Mouse (Mus musculus): ENCODE measurements around the gene Rcor1.

Rcor1 gene

DNA sequence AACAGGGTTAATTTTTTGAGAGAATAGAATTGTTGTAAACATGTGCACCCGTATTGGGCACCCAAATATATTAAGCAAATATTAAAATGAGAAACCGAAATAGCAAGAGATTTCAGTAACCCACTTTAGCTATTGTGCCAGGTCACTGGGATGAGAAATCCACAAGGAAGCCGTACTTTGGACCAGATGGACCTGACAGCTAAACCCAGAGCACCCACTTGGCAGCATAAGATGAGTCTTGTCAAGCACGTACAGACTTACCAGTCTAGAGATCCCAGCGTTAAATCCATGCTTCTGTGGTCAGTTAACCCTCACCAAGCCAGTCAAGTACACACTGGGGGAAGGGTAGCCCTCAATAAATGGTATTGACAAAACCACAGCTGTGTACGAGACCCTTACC is 86.5 kb downstream of the Rcor1 start:
- no peak for DNase-seq (ENCODE audit: extremely low spot score, low spot score)

- no peak for DNase-seq (ENCODE audit: extremely low spot score, low spot score)
These were observed 95.0 kb downstream of the Rcor1 start for GRCm38 (mm10) chr12:111134169-111134568.

DNA sequence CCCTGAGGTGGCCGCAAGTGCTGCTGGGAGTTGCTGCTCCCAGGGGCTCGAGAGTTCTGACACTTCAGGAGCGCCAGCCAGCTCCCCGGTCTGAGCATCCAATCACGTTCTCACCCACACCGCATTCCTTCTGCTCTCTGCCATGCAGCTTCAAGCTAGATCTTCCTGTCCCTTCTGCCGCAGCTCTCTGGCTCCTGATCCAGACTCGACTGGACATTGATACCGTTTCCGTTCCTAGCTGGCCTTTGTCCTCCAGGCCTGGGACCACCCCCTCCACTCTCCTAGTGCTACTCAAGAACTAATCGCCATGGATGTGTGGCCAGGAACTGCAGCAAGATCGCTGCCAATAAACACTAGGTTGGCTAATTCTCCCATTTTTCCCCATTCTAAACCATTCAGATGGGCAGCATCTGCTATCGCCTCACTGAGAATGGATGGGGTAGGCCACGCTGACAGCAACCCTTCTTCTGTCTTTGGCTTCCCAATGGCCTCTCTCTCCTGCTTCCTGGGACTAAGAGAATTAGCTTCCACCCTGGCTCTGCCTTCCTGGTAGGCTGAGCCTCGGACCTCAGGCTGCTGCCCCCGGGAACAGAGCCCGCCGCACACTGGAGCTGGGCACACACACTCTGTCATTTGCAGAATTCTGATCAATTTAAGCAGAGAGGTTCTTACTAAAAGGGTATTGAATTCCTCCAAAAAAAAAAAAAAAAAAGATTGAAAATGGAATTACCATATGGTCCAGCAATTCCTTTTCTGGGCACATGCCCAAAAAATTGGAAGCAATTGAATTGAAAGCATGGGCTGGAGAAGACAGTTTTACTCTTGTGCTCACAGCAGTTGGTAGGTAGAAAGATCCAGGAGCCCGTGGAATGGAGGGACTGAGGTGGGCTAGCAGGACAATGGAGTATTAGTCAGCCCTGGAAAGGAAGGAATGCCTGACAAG is 95.9 kb downstream of the Rcor1 start:
- no peak for DNase-seq (ENCODE audit: extremely low spot score, low spot score)

DNA sequence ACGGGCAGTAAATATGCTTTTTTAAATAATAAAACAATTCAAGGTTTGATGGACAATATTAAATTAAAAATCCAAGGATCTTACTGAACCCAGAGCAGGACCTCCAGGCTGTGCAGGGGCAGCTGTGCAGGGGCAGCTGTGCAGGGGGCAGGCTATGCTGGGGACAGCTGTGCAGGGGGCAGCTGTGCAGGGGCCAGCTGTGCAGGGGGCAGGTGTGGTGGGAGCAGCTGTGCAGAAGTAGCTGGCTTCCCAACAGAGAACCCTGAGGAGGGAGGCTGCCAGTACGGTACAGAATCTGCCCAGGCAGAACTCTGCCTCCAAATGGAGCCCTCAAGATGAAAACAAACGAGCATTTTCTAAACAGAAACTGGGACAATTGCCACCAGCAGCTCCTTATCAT is 96.8 kb downstream of the Rcor1 start:
- no peak for DNase-seq (ENCODE audit: extremely low spot score, low spot score)

GRCm38 (mm10) chr12:111137079-111137478 is 97.9 kb downstream of the Rcor1 start:
- no peak for DNase-seq (ENCODE audit: extremely low spot score, low spot score)

DNA sequence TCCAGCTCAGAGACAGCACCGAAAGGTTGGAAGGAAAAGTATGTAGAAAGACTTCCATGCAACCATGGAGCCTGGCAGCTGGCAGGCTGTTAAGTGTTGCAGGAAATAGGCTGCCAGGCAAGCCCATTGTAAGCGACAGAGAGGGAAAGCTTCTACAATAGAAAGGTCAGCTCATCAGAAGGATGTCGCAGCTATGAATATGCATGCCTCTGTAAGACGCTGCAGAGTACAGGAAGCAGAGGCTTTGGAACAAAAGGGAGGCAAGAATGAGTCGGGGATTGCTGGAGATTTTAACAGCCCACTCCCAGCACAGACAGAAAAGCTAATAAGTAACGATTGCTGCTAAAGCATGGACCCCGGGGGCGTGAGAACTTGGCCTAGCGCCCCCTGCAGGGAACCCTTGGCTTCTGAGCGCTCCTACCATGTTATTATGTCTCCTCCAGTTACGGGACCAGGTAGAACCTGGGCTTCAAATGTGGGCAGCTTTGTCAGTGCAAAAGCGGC is 103.9 kb downstream of the Rcor1 start:
- peak; percentile 61 for DNase-seq (ENCODE audit: extremely low spot score, low spot score)

DNA sequence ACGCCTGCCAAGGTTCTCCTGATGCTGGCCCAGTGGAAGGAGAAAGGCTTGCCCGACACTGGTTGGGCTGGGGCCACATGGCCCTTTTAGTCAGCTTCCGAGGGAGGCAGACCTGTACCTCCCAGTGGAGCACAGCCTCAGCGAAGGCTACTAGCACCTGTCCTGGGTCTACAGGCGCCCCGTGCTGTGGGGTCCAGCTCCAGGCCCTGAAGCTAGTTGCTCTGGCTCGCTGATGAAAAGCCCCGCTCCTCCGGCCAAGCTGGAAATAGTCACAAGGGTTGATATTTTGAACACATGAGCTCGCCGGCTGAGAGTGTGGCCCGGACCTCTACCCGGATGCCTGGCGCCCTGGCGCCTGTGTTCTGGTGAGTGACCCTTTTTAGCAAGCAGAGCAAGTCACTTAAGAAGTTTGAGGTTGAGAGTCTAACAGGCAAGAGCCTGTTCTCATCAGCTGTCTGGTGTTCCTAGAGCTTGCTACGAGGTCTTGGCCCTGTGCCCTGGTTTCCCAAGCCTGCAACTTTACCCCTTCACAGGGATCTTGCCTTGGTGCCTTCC is 104.4 kb downstream of the Rcor1 start:
- no peak for DNase-seq (ENCODE audit: extremely low spot score, low spot score)

GRCm38 (mm10) chr12:111144598-111144997 is 105.4 kb downstream of the Rcor1 start:
- no peak for DNase-seq (ENCODE audit: extremely low spot score, low spot score)

GRCm38 (mm10) chr12:111145269-111145668 is 106.1 kb downstream of the Rcor1 start:
- no peak for DNase-seq (ENCODE audit: extremely low spot score, low spot score)

- no peak for DNase-seq (ENCODE audit: extremely low spot score, low spot score)
These were observed 110.5 kb downstream of the Rcor1 start for GRCm38 (mm10) chr12:111149495-111150235.

- DNase-seq (ENCODE audit: extremely low spot score, low spot score): no peak
These were observed 111.1 kb downstream of the Rcor1 start for GRCm38 (mm10) chr12:111150236-111150596.

GRCm38 (mm10) chr12:111151422-111152156 is 112.4 kb downstream of the Rcor1 start:
- DNase-seq (ENCODE audit: extremely low spot score, low spot score): no peak

- no peak for DNase-seq (ENCODE audit: extremely low spot score, low spot score)
These were observed 113.4 kb downstream of the Rcor1 start for GRCm38 (mm10) chr12:111152579-111152978.

- DNase-seq (ENCODE audit: extremely low spot score, low spot score): no peak
These were observed 114.0 kb downstream of the Rcor1 start for GRCm38 (mm10) chr12:111152981-111153710.

DNA sequence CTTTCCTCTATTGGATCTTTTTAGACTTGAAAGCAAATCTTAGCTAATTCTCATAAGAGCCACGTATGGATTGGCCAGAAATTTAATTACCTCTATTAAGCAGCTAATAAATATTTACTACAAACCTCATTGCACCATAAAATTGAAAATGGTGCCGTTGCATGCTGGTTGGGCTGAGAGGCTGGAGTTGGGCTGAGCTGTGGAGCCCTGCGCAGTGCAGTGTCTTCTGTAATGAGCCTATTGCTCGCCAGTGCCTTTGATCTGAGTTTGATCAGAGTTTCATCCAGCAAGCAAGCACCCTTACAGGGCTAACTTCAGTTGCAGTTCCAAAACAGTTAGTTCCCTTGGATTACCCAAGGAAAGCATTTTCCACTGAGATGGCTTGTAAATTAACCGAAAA is 114.8 kb downstream of the Rcor1 start:
- no peak for DNase-seq (ENCODE audit: extremely low spot score, low spot score)

DNA sequence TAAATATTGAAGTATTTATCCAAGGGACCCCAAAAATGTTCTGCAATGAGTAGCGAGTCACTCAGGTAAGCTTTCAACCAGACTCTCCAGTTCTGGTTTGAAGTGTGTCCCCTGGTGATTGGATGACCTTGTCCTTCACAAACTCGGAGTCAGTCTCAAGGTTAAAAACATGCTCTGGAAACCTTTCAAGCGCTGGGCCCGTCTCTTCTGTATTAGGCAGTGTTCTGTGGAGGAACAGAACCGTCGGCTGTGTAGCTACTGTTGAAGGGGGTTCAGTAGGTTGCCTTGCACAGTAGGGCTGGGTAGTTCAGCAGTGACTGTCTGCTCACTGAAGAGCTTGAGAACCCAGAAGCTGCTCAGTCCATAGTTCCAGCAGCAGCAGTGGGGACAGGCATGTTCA is 115.5 kb downstream of the Rcor1 start:
- no peak for DNase-seq (ENCODE audit: extremely low spot score, low spot score)

DNA sequence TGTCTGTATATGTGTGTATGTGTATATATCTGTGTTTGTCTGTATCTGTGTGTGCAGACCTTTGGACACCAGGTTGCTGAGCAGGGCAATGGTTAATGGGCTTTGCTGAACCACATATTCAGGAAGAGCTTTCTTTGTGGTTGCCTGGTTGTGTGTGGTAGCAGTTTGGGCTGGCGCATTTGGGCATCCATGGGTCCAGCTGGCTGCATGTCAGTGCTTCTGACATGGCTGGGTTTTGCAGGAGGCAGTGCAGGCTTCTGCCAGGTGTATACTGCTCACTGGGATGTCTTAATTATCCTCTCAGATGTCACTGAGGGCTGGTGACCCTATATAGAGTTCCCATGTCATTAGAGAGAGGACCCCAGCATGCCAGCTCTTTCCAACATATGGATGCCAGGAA is 116.6 kb downstream of the Rcor1 start:
- no peak for DNase-seq (ENCODE audit: extremely low spot score, low spot score)

GRCm38 (mm10) chr12:111159659-111160428 is 120.7 kb downstream of the Rcor1 start:
- DNase-seq (ENCODE audit: extremely low spot score, low spot score): no peak

- no peak for DNase-seq (ENCODE audit: extremely low spot score, low spot score)
These were observed 121.7 kb downstream of the Rcor1 start for GRCm38 (mm10) chr12:111160871-111161270.

- no peak for DNase-seq (ENCODE audit: extremely low spot score, low spot score)
These were observed 122.8 kb downstream of the Rcor1 start for GRCm38 (mm10) chr12:111161943-111162311.
